Mouse (Mus musculus): Measurements from ENCODE around the gene Depdc1b.

The Depdc1b gene

GRCm38 (mm10) chr13:108357362-108357761, 41.2 kb downstream of the Depdc1b start:
- no peak for DNase-seq

GRCm38 (mm10) chr13:108358228-108358627, 42.1 kb downstream of the Depdc1b start:
- no peak for DNase-seq

GRCm38 (mm10) chr13:108367496-108367895, 51.4 kb downstream of the Depdc1b start:
- no peak for DNase-seq

DNA sequence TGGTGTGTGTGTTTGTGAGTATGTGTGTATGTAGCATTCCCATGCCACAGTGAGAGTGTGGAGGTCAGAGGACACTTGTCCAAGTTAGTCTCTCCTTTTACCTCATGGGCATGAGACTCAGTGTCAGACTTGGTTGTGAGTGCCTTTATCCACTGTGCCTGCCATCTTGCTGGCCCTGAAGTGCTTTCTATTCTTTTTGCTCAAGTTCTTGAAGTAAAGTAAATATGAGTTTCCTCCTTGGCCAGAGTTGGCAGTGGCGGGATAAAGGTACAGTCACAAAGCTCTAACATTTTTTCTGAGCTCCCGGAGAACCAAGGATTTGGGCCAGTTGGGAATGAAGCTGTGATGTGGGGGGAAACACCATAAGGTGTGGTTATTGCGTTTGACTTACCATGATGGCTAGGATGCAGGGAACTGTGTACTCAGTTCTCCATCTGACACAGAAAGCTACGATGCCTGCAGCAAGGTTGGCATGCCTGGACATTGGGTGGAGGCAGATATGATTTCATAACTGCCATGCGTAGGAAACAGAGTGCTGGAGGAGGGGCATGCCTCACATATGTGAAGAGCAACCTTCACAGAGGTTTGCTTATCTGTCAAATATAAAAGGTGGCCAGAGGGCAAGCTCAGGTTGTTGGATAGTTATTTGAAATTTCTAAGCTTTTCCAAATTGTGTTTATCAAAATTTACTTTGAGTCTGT, 54.3 kb downstream of the Depdc1b start:
- no peak for DNase-seq

DNA sequence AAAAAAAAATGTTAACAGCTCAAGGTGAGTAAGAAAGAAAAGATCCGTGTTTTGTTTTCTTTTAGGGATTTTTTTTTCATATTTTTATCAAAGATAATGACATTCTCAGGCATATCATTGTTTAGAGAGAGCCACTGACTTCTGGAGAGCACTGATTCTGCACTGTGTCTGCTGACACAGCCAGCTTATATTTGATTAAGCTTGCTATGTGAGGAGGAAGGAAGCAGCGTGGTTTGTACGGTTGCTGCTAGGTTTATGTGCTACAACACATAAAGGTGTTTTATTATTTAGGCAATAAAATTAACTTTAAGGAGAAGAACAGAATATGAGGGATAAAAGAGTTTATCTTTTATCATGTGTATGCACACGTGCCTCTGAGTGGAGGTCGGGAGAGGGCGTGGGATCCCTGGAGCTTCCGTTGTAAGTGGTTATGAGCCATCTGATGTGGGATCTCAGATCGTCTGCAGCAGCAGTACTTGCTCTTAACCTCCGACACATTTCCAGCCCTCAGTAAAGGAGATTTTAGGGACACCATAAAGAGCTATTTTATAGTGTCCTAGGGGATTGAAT, 55.3 kb downstream of the Depdc1b start:
- no peak for DNase-seq

DNA sequence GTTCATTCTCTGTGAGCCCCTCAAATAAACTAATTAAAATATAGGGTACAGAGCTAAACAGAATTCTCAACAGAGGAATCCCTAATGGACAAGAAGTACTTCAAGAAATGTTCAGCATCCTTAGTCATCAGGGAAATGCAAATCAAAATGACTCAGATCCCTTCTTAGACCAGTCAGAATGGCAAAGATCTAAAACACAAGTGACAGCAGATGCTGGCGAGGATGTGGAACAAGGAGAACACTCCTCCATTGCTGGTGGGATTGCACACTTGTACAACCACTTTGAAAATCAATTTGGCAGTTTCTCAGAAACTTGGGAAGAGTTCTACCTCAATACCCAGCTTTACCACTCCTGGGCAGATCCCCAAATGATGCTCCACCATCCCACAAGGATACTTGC, 57.1 kb downstream of the Depdc1b start:
- no peak for DNase-seq

GRCm38 (mm10) chr13:108376637-108377036, 60.5 kb downstream of the Depdc1b start:
- no peak for DNase-seq

GRCm38 (mm10) chr13:108381161-108381560, 65.0 kb downstream of the Depdc1b start:
- DNase-seq, result no peak

DNA sequence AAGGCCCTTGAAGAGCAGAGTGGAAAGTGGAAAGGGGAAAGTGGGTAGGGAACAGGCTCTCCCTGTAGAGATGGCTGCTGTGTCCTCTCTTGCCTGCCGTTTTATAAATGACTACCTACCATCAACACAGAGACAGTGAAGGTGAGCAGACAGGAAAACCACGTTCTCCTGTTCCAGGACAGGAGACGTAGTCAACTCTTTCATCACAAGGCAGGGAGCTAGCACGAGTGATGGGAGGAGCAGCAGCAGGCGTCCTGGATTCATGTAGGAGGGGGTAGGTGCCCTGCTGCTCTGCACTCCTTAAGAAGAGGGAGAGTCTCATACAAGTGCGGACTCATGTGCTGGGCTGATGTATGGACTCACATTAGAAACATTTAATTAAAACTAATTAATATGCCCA, 66.9 kb downstream of the Depdc1b start:
- DNase-seq, result no peak

- DNase-seq, result no peak
Measured at GRCm38 (mm10) chr13:108386058-108386457, 69.9 kb downstream of the Depdc1b start.

GRCm38 (mm10) chr13:108390565-108390964, 74.4 kb downstream of the Depdc1b start:
- DNase-seq, result no peak

DNA sequence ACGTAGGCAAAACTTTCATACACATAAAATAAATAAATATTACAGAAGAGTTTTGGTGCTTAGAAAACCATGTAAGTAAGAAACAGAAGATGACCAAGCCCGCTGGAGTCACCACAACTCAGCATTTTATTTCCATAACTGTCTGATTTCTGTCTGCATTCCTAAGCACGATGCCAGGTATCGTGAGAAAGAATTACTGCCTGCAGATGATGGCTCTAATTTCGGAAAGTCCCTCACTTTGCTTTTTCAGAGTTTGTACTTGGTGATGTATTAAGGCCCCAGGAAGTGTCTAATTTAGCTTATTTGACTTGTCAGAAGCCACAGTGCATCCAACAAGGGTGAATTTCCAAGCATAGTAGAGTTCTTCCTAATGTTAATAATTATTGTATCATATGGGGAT, 87.1 kb downstream of the Depdc1b start:
- DNase-seq, result no peak

GRCm38 (mm10) chr13:108404372-108404771, 88.2 kb downstream of the Depdc1b start:
- DNase-seq, result no peak

DNA sequence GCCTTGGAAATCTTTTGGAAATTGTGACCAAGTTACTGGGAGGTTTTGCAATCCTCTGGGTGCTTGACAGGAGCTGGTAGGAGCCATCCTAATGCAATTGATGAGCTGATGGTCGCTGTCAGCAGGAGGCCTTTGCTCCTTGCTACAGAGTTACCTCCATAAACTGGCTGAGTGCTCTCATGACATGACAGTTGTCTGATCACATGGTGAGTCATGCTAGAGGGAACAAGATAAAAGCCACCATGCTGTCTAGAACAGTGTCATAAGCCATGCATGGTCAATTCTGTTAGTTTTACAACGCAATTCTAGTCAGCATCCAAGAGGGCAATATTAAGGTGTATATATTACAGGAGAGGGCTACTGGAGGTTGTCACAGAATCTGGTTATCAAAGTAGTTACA, 99.3 kb downstream of the Depdc1b start:
- DNase-seq, result no peak

- DNase-seq, result no peak
Measured at GRCm38 (mm10) chr13:108418741-108419507, 102.8 kb downstream of the Depdc1b start.

DNA sequence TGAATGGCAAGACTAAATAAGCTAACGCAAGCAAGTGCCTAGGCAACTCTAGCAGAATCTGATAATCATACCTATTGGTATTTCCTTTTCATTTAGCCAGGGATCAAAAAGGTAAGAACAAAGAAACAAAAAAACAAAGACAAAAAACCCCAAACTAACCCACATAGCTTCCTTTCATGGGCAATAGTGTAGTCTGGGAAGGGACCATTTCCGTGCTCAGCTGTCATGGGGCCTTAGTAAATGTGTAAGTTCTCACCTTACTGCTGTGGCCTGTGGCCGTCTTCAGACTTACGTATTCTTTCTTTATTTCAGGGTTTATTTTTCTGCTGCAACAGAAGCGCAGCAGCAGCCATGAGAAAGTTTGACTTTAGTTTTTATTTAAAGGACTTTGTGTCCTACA, 110.2 kb downstream of the Depdc1b start:
- no peak for DNase-seq

DNA sequence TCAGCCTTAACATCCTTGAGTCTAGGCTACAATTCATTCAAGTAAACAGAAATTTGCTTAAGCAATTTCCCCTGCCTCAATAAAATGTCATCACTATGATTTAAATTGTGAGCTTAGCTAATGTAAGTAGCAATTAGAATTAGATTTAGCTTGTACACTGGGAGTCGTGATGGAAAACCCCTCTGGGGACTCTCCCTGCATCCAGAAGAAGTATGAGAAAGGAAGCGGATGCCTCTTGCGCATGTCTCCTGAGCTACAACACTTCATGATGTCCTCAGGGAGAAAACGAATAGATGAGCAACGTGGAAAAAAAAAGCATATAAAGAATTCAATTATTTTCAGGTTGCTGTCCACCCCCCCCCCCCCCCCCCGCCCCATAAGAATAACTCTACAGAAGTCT, 112.7 kb downstream of the Depdc1b start:
- no peak for DNase-seq

GRCm38 (mm10) chr13:108429623-108430022, 113.5 kb downstream of the Depdc1b start:
- DNase-seq, result no peak

GRCm38 (mm10) chr13:108431776-108432175, 115.6 kb downstream of the Depdc1b start:
- no peak for DNase-seq

GRCm38 (mm10) chr13:108435687-108436086, 119.6 kb downstream of the Depdc1b start:
- DNase-seq, result no peak

DNA sequence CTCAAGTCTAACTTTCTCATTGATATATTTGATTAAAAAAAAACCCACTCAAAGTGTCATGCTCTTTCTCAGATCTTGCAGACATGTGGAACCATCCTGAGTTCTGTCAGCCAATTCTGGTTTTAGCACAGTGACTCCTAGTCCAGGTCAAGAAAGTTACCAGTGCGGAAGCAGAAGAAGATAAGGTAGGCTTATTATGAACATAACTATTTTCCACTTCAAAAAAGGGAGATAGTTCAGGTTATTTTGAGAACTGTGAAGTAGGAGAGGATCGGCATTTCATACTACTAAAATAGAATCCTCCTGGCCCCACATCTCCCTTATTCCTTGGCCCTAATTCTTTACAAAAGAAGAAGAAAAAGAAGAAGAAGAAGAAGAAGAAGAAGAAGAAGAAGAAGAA, 121.3 kb downstream of the Depdc1b start:
- DNase-seq, result no peak

DNA sequence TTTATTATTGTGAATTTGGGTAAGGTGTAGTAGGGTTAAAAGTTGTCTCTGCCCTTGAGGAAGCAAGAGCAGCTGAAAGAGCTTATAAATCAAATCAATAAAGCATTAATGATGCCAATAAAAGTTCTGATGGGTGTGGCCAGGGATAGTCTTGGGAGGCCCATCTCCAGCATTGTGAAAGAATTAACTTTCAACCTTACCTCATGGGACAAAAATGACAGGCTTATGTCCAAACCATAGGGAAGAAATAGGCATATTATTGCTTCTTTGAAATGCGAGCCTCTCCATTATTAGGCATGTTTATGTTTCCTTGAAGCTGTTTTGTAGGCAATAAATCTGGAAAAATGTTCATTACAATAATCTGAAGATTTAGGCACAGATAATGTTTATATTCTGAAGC, 122.9 kb downstream of the Depdc1b start:
- no peak for DNase-seq

DNA sequence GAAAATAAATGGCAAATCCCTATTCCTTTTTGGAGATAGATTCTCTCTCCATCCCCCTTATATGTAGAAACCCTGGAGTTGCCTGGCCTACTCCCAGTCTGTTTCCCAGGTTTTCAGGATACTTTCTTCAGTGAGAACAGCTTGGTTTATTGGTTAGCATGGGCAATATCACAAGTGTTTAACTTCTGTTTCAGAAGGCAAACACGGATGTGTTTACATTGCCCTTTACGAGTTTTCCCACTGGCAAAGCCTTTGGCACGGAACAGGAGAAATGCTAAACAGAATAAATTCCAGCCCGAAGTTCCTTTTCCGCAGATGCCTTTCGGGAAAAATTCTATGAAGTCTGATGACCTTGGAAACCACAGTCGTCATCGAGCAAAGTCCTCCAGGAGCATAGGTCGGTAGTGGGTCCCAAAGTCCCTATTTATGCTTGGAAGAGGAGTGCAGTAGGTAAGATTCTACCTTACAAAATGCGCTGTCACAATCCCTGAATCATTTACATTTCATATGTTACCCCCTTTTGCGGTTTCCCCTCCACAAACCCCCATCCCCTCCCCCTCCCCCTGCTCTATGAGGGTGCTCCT, 132.3 kb downstream of the Depdc1b start:
- DNase-seq, result no peak

Data from right cerebral cortex, postnatal 25 days (tissue).